Mouse (Mus musculus) heart, embryonic 11.5 days (tissue): ENCODE measurements around the gene Eral1. TPM values are rescaled to one million over a fixed set of nuclear protein-coding genes. Genes with fewer than 3 reads are reported as not detected.

Source experiments
- ATAC-seq: fragments of 200-750 bp; cut with Nextera tagmentation; replicated peaks from 2 replicates; pipeline ENCODE4 v1.8.0; 2017; ENCODE audit warnings: moderate library complexity; ENCODE audit not compliant: insufficient number of reproducible peaks, low FRiP score, low TSS enrichment
- H3K27ac ChIP-seq: fragments of 300-500 bp; sonication (generic); 2 replicates; pipeline ENCODE4 v1.5.1; 2014; ENCODE audit warnings: mild to moderate bottlenecking, low read depth, low read length
- H3K27me3 ChIP-seq: fragments of 300-500 bp; sonication (generic); 2 replicates; pipeline ENCODE4 v1.6.1; 2014; ENCODE audit warnings: mild to moderate bottlenecking, low read length, mixed read lengths; ENCODE audit not compliant: control insufficient read depth, insufficient read depth
- H3K36me3 ChIP-seq: fragments of 300-500 bp; sonication (generic); 2 replicates; pipeline ENCODE4 v1.6.1; 2014; ENCODE audit warnings: mild to moderate bottlenecking, low read length, moderate library complexity, mixed read lengths; ENCODE audit not compliant: control insufficient read depth, insufficient read depth
- H3K4me1 ChIP-seq: fragments of 300-500 bp; sonication (generic); 2 replicates; pipeline ENCODE4 v1.6.1; 2014; ENCODE audit warnings: low read length; ENCODE audit not compliant: control insufficient read depth, insufficient read depth
- H3K4me2 ChIP-seq: fragments of 300-500 bp; sonication (generic); 2 replicates; pipeline ENCODE4 v1.6.1; 2014; ENCODE audit warnings: mild to moderate bottlenecking, moderate library complexity
- H3K4me3 ChIP-seq: fragments of 300-500 bp; sonication (generic); 2 replicates; pipeline ENCODE4 v1.5.1; 2014; ENCODE audit warnings: low read depth, low read length
- H3K9ac ChIP-seq: fragments of 300-500 bp; sonication (generic); 2 replicates; pipeline ENCODE4 v1.6.1; 2014; ENCODE audit warnings: mild to moderate bottlenecking, low read depth, low read length, moderate library complexity
- H3K9me3 ChIP-seq: fragments of 300-500 bp; sonication (generic); replicated peaks from 2 replicates; pipeline ENCODE4 v1.6.1; 2016; ENCODE audit warnings: low read length; ENCODE audit not compliant: control insufficient read depth
- WGBS: fragments of 180-500 bp; shearing (Covaris S2); extraction: QIAGEN DNeasy Blood & Tissue Kit; methylation state at CpG from one replicate; pipeline ENCODE4 v1.1.7; 2014; ENCODE audit not compliant: insufficient replicate concordance; 5-methylcytosine and 5-hydroxymethylcytosine counted together
- microRNA counts: library from miRNA; unstranded; fragments of <30 nt; microRNA quantifications from one replicate; lab custom pipeline; 2015
- microRNA-seq: library from miRNA; unstranded; fragments of <30 nt; microRNA quantifications from one replicate; pipeline ENCODE4, GENCODE M21; 2016; ENCODE audit warnings: borderline number of aligned reads
- polyA plus RNA-seq: library from polyadenylated mRNA; unstranded; fragments of >200 nt; fragmentation: Nextera tagmentation; extraction: Ambion mirVana; gene quantifications from 2 replicates; pipeline ENCODE4 v1.2.1, GENCODE M21; 2014

Eral1 gene
- polyA plus RNA-seq, 1 experiment from 2014 or later: 25.6 TPM

DNA sequence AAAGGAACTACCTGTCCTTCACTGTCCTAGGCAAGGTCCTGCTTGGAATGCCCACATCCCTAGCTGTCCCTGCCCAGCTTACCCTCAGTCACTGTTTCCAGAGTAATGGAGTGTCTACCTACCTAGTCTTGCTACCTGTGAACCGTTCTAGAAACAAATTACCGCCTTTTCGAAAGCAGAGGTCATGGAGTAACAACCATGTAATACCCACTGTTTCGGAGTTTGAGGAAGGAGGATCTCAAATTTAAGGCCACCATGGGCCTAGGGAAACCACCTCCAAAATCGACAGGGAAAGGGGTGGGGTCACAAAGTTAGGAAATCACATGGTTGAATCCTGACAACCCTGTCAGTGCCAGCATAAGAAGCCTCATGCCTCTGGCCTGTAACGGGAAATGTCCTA lies 48.8 kb downstream of the Eral1 start:
- Histone ChIP-seq H3K4me1 (peaks cover 17% of the 10 kb centered on the region), H3K36me3 (peaks cover 23% of the 10 kb centered on the region), H3K9me3 (no peaks in the 10 kb centered on the region), H3K27ac (peak overlapping the region; percentile 86; the same call in 1 of the 2 replicates), H3K4me2 (peak overlapping the region; percentile 97), H3K4me3 (peak overlapping the region; percentile 73), H3K9ac (peak overlapping the region; percentile 85; the same call in 1 of the 2 replicates), H3K27me3 (no peaks in the 10 kb centered on the region)
- 39% methylated on average over 6 of the region's 6 CpGs for WGBS
- 0 out of 2 replicates have a peak, but pooled peaks have one; percentile 0 for ATAC-seq

DNA sequence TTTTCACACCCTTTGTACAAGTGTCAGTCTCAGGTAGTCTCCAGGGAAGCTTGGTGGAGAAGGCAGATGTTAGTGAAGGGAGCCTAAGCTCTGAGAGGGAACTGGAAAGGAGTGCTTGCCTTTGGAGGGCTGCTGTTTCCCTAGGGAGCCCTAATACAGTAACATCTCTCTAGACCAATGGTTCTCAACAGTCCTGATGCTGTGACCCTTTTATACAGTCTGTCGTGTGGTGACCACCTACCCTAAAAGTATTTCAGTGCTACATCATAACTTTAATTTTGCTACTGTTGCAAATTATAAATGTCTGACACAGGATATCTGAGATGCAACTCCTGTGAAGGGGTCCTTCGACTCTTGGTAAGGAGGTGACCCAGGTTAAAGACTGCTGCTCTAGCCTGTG lies 49.6 kb downstream of the Eral1 start:
- H3K36me3 ChIP-seq: peaks cover 27% of the 10 kb centered on the region
- H3K9ac ChIP-seq: no peak overlapping the region
- H3K27me3 ChIP-seq: no peaks in the 10 kb centered on the region
- no peak for ATAC-seq
- H3K4me1 ChIP-seq: peaks cover 17% of the 10 kb centered on the region
- H3K9me3 ChIP-seq: no peaks in the 10 kb centered on the region
- no peak overlapping the region for H3K27ac ChIP-seq
- H3K4me2 ChIP-seq: no peak overlapping the region
- H3K4me3 ChIP-seq: no peak overlapping the region
- WGBS: 68% methylated on average over 2 of the region's 2 CpGs

DNA sequence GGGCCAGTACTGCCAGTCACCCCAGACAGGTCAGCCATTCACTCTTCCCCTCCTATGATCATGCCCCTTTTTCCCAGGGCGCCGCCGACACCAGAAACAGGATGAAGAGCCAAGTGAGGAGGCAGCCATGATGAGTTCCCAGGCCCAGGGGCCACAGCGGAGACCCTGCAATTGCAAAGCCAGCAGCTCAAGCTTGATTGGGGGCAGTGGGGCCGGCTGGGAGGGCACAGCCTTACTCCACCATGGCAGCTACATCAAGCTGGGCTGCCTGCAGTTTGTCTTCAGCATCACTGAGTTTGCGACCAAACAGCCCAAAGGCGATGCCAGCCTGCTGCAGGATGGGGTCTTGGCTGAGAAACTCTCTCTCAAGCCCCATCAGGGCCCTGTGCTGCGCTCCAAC lies 50.9 kb downstream of the Eral1 start:
- ATAC-seq: no peak
- Histone ChIP-seq H3K9me3 (no peaks in the 10 kb centered on the region), H3K36me3 (peaks cover 35% of the 10 kb centered on the region), H3K4me3 (no peak overlapping the region), H3K27me3 (no peaks in the 10 kb centered on the region), H3K9ac (no peak overlapping the region), H3K27ac (no peak overlapping the region), H3K4me2 (no peak overlapping the region), H3K4me1 (peaks cover 17% of the 10 kb centered on the region)
- WGBS: 86% methylated on average over 8 of the region's 8 CpGs

- no peak for ATAC-seq
- H3K27me3 ChIP-seq: no peaks in the 10 kb centered on the region
- H3K4me3 ChIP-seq: no peak overlapping the region
- H3K9me3 ChIP-seq: no peaks in the 10 kb centered on the region
- no peaks in the 10 kb centered on the region; the same call in 1 of the 2 replicates for H3K4me1 ChIP-seq
- peaks cover 54% of the 10 kb centered on the region for H3K36me3 ChIP-seq
- no peak overlapping the region for H3K4me2 ChIP-seq
- no peak overlapping the region for H3K27ac ChIP-seq
- WGBS: 82% methylated on average over 8 of the region's 8 CpGs
- no peak overlapping the region for H3K9ac ChIP-seq
Observed at GRCm38 (mm10) chr11:78023607-78024006, 56.6 kb downstream of the Eral1 start.

MicroRNAs encoded within 50 kb of the gene (microRNA counts, 519-probe panel; counts per million panel counts)
- 6,304 counts per million, percentile 81 among the panel's probes with 10 or more counts for microRNA mmu-miR-144 (lab: Ali Mortazavi, UCI)
- 5,112 counts per million, percentile 53 among the panel's probes with 10 or more counts for microRNA mmu-miR-451 (lab: Ali Mortazavi, UCI)

Small RNA genes within 50 kb of the gene (microRNA-seq; reads per million reads assigned to microRNA genes)
- 200 reads per million, percentile 70 among the genes with 10 or more reads in this experiment for gene Mir144
- not detected for gene Mir451a
- not detected for gene Mir451b

Other genes starting within 250 kb of the Eral1 start
- gene Pipox, start 186.3 kb downstream of the Eral1 start, polyA plus RNA-seq: 1.8 and 2.4 TPM in 2 replicates
- 0.09 TPM in 1 of 2 replicates, not detected in the other for gene Sez6, start 149.6 kb downstream of the Eral1 start, polyA plus RNA-seq
- gene Phf12, start 97.6 kb downstream of the Eral1 start, polyA plus RNA-seq: 9.1 and 14.2 TPM in 2 replicates
- gene Dhrs13, start 48.1 kb downstream of the Eral1 start, polyA plus RNA-seq: 12.3 and 15.8 TPM in 2 replicates
- gene Flot2, start 42.5 kb downstream of the Eral1 start, polyA plus RNA-seq: 62.0 and 67.1 TPM in 2 replicates
- gene Fam222b, start 14.3 kb upstream of the Eral1 start, polyA plus RNA-seq: 22.4 and 26.9 TPM in 2 replicates
- gene Traf4, start 85.2 kb upstream of the Eral1 start, polyA plus RNA-seq: 34.2 and 38.4 TPM in 2 replicates
- 9.9 and 10.6 TPM in 2 replicates for gene Nek8, start 96.3 kb upstream of the Eral1 start, polyA plus RNA-seq
- gene Tlcd1, start 96.3 kb upstream of the Eral1 start, polyA plus RNA-seq: 16.1 and 16.3 TPM in 2 replicates
- 1,064 and 1,178 TPM in 2 replicates for gene Rpl23a, start 103.2 kb upstream of the Eral1 start, polyA plus RNA-seq
- 62.2 and 62.5 TPM in 2 replicates for gene Rab34, start 108.0 kb upstream of the Eral1 start, polyA plus RNA-seq
- 4.2 TPM in 2 replicates for gene Proca1, start 113.0 kb upstream of the Eral1 start, polyA plus RNA-seq
- 50.2 and 55.1 TPM in 2 replicates for gene Sdf2, start 165.4 kb upstream of the Eral1 start, polyA plus RNA-seq
- 15.2 and 22.2 TPM in 2 replicates for gene Supt6, start 165.6 kb upstream of the Eral1 start, polyA plus RNA-seq
- 69.4 and 86.5 TPM in 2 replicates for gene 2610507B11Rik, start 181.4 kb upstream of the Eral1 start, polyA plus RNA-seq
- 0.17 TPM in 1 of 2 replicates, not detected in the other for gene BC030499, start 210.5 kb upstream of the Eral1 start, polyA plus RNA-seq
- gene Spag5, start 221.1 kb upstream of the Eral1 start, polyA plus RNA-seq: 31.7 and 32.8 TPM in 2 replicates
- 11.2 and 12.4 TPM in 2 replicates for gene Aldoc, start 242.6 kb upstream of the Eral1 start, polyA plus RNA-seq
- 58.7 and 61.8 TPM in 2 replicates for gene Pigs, start 248.0 kb upstream of the Eral1 start, polyA plus RNA-seq